Mouse (Mus musculus): Measurements from ENCODE around the gene Lyz2.
"Not testable (repeated sequence)": the region's sequence is repeated elsewhere in the genome, so short reads cannot be mapped to it uniquely, and the experiment has no call there.

Lyz2 gene

GRCm38 (mm10) chr10:117282049-117282448 lies at the start of gene Lyz2:
Gene Lyz2, minus strand, starts transcription at chr10:117282321.
- in situ Hi-C loops (cut with MboI, MseI) = no loop called here

- in situ Hi-C loops (cut with MboI, MseI) = no loop called here
Observed at GRCm38 (mm10) chr10:117330521-117330920, 48.4 kb upstream of the Lyz2 start.

- in situ Hi-C loops (cut with MboI, MseI) = no loop called here
Observed at GRCm38 (mm10) chr10:117323782-117324181, 41.7 kb upstream of the Lyz2 start.

GRCm38 (mm10) chr10:117322630-117323029 lies 40.5 kb upstream of the Lyz2 start:
- in situ Hi-C loops (cut with MboI, MseI) = no loop called here

- in situ Hi-C loops (cut with MboI, MseI) = no loop called here
Observed at GRCm38 (mm10) chr10:117320571-117320981, 38.5 kb upstream of the Lyz2 start.

- in situ Hi-C loops (cut with MboI, MseI) = no loop called here
Observed at GRCm38 (mm10) chr10:117316391-117316790, 34.3 kb upstream of the Lyz2 start.

GRCm38 (mm10) chr10:117313133-117313532 lies 31.0 kb upstream of the Lyz2 start:
- in situ Hi-C loops (cut with MboI, MseI) = no loop called here

- in situ Hi-C loops (cut with MboI, MseI) = no loop called here
Observed at GRCm38 (mm10) chr10:117312168-117312567, 30.0 kb upstream of the Lyz2 start.

GRCm38 (mm10) chr10:117304371-117304770 lies 22.2 kb upstream of the Lyz2 start:
- in situ Hi-C loops (cut with MboI, MseI) = no loop called here

- in situ Hi-C loops (cut with MboI, MseI) = no loop called here
Observed at GRCm38 (mm10) chr10:117301688-117302087, 19.6 kb upstream of the Lyz2 start.

- in situ Hi-C loops (cut with MboI, MseI) = no loop called here
Observed at GRCm38 (mm10) chr10:117299901-117300520, 17.9 kb upstream of the Lyz2 start.

- in situ Hi-C loops (cut with MboI, MseI) = no loop called here
Observed at GRCm38 (mm10) chr10:117299106-117299505, 17.0 kb upstream of the Lyz2 start.

GRCm38 (mm10) chr10:117298336-117298735 lies 16.2 kb upstream of the Lyz2 start:
- in situ Hi-C loops (cut with MboI, MseI) = no loop called here

GRCm38 (mm10) chr10:117292671-117293070 lies 10.6 kb upstream of the Lyz2 start, which contains the start of gene Lyz1:
Gene Lyz1, minus strand, starts transcription at chr10:117292868.
- in situ Hi-C loops (cut with MboI, MseI) = no loop called here

- in situ Hi-C loops (cut with MboI, MseI) = not testable (repeated sequence)
Observed at GRCm38 (mm10) chr10:117290936-117291335, 8.8 kb upstream of the Lyz2 start.

- in situ Hi-C loops (cut with MboI, MseI) = no loop called here
Observed at GRCm38 (mm10) chr10:117290046-117290870, 8.1 kb upstream of the Lyz2 start.

GRCm38 (mm10) chr10:117289034-117289505 lies 6.9 kb upstream of the Lyz2 start:
- in situ Hi-C loops (cut with MboI, MseI) = not testable (repeated sequence)

GRCm38 (mm10) chr10:117288197-117289033 lies 6.3 kb upstream of the Lyz2 start:
- in situ Hi-C loops (cut with MboI, MseI) = no loop called here

GRCm38 (mm10) chr10:117287226-117287850 lies 5.2 kb upstream of the Lyz2 start:
- in situ Hi-C loops (cut with MboI, MseI) = no loop called here

GRCm38 (mm10) chr10:117286366-117286970 lies 4.3 kb upstream of the Lyz2 start:
- in situ Hi-C loops (cut with MboI, MseI) = no loop called here

GRCm38 (mm10) chr10:117285584-117285983 lies 3.5 kb upstream of the Lyz2 start:
- in situ Hi-C loops (cut with MboI, MseI) = not testable (repeated sequence)
